Comparison of ENCODE assay signal across 7 mouse cellular contexts in genomic region chr1:171826164-171826563, GRCm38 (mm10). TPM values are rescaled to one million over a fixed set of nuclear protein-coding genes. Genes with fewer than 3 reads are reported as not detected.
A peak's percentile ranks its signal among the peaks of the same experiment; 100 is the strongest.
DNase-seq lines count a peak whose midpoint lies in the region; ATAC-seq and TF ChIP-seq lines count a peak whose summit lies in the region.

No protein-coding gene starts in this region.

- peak; percentile 69 for ATAC-seq in Patski
- ATAC-seq in megakaryocyte, adult 5-6 weeks (ENCODE audit: poor library complexity, severe bottlenecking), result peak; percentile 34

- CTCF ChIA-PET in Patski (lab: Charles Lee), result interaction anchor here (0.9 to 3.3 kb wide), 8 partner anchors 9 to 175 kb away, joined by 3 to 15 read pairs (median 4); no protein-coding TSS in a partner anchor

- no peaks in the 10 kb centered on the region for H3K27me3 ChIP-seq in Patski

- TF ChIP-seq CTCF in Patski (IDR thresholded peaks at IDR 0.05), result peak; percentile 51

- peak; percentile 32 to 34 for DNase-seq in layer of hippocampus, postnatal 10 days (ENCODE audit: low spot score in 2 of 2)
- DNase-seq in layer of hippocampus, postnatal 36 days, result no peak
- peak; percentile 19 to 45 for DNase-seq in CD8-positive naive resting alpha-beta T cell, adult 2 months (ENCODE audit: low read depth in 2 of 2, low spot score in 2 of 2)
- no peak for DNase-seq in Patski (ENCODE audit: low read depth, low spot score)
- no peak for DNase-seq in adrenal gland, adult 2 months
- DNase-seq in right cerebral cortex, postnatal 36 days (ENCODE audit: low spot score in 2 of 2), result no peak

- POLR2A ChIA-PET in Patski (lab: Charles Lee), result no interaction called here

- in situ Hi-C loops in Patski (cut with MboI; ENCODE audit: low pct_unique_long_range_greater_than_20kb), result loop anchor here (25.0 kb wide), 1 partner anchor 511 kb away; the partner anchor contains the start of genes Kcnj10 and Kcnj9

RNA-seq across cellular contexts. Expression of gene Cd84, which starts 13.3 kb away (rescaled TPM):
- 1 to 10 TPM; 1.8 to 2.0 TPM for total RNA-seq in layer of hippocampus, postnatal 10 days (2021)
- 1 to 10 TPM; 1.6 to 2.0 TPM for total RNA-seq in layer of hippocampus, postnatal 36 days (2021)
- polyA plus RNA-seq in Patski (2021), result 0.01 TPM
- 153 and 188 TPM in 2 replicates for total RNA-seq in megakaryocyte, adult 5-6 weeks (2015)
- 269 and 296 TPM in 2 replicates for total RNA-seq in megakaryocyte, adult 5-6 weeks (2017)
- 1 to 10 TPM; 4.6 to 5.8 TPM for total RNA-seq in adrenal gland, adult 2 months (2021)
- 0.42 and 0.79 TPM in 2 replicates for polyA plus RNA-seq in adrenal gland, adult 2 months (2012; rRNA removed)

RNA-seq across cellular contexts. Expression of gene Slamf1, which starts 59.2 kb away (rescaled TPM):
- under 1 TPM; 0.21 to 0.22 TPM for total RNA-seq in layer of hippocampus, postnatal 10 days (2021)
- under 1 TPM; 0.10 to 0.17 TPM for total RNA-seq in layer of hippocampus, postnatal 36 days (2021)
- 0.01 TPM for polyA plus RNA-seq in Patski (2021)
- total RNA-seq in megakaryocyte, adult 5-6 weeks (2015), result not detected in 2 replicates
- not detected in 2 replicates for total RNA-seq in megakaryocyte, adult 5-6 weeks (2017)
- not detected for total RNA-seq in adrenal gland, adult 2 months (2021)
- polyA plus RNA-seq in adrenal gland, adult 2 months (2012; rRNA removed), result 0.09 TPM in 1 of 2 replicates, not detected in the other

Comparison
In these comparisons a context has a peak if more than half of its experiments do, and no peak if none do; other contexts are left out.
1. DNase-seq: peak in layer of hippocampus, postnatal 10 days (2 of 2) and CD8-positive naive resting alpha-beta T cell, adult 2 months (2 of 2); none in layer of hippocampus, postnatal 36 days (0 of 2), Patski (single experiment), adrenal gland, adult 2 months (single experiment) and right cerebral cortex, postnatal 36 days (0 of 2).
2. RNA of gene Cd84, which starts 13.3 kb away (total RNA-seq): 153 to 296 TPM in megakaryocyte, adult 5-6 weeks; 4.6 to 5.8 TPM in adrenal gland, adult 2 months, 1.6 to 2.0 TPM in layer of hippocampus, postnatal 36 days and 1.8 to 2.0 TPM in layer of hippocampus, postnatal 10 days; every median in the first group is over 10 times any median in the second.